Mouse (Mus musculus) heart, adult 10 weeks (tissue): ENCODE measurements around the gene Zfp408. TPM values are rescaled to one million over a fixed set of nuclear protein-coding genes. Genes with fewer than 3 reads are reported as not detected.

Experiments
- polyA plus RNA-seq: library from polyadenylated mRNA; stranded (reverse); fragments of 350-450 nt; fragmentation: Illumina TruSeq; extraction: RNeasy Lipid Tissue Mini Kit (QIAGEN cat#74804); gene quantifications from one replicate; pipeline ENCODE4 v1.2.3, GENCODE M21; 2014; ENCODE audit warnings: low read depth, low replicate concordance

Gene Zfp408
- 4.2 TPM for polyA plus RNA-seq

GRCm38 (mm10) chr2:91649553-91650359 is at the start of gene Zfp408, which contains the start of gene Arhgap1:
Gene Zfp408, minus strand, starts transcription at chr2:91649791.
Gene Arhgap1, plus strand, starts transcription at chr2:91649860.

GRCm38 (mm10) chr2:91636229-91636628 is 13.4 kb downstream of the Zfp408 start, which contains the start of gene F2:
Gene F2, minus strand, starts transcription at chr2:91636414.

Other genes starting within 250 kb of the Zfp408 start
- gene 1110051M20Rik, start 205.1 kb downstream of the Zfp408 start, polyA plus RNA-seq = 11.0 TPM
- gene Lrp4, start 192.3 kb downstream of the Zfp408 start, polyA plus RNA-seq = 5.1 TPM
- 23.9 TPM for gene Ckap5, start 123.0 kb downstream of the Zfp408 start, polyA plus RNA-seq
- 0.52 TPM for gene F2, start 13.4 kb downstream of the Zfp408 start, polyA plus RNA-seq
- gene Arhgap1, start 69 bp upstream of the Zfp408 start, polyA plus RNA-seq = 28.1 TPM
- 54.0 TPM for gene Atg13, start 60.8 kb upstream of the Zfp408 start, polyA plus RNA-seq
- gene Harbi1, start 61.1 kb upstream of the Zfp408 start, polyA plus RNA-seq = 9.1 TPM
- 13.8 TPM for gene Ambra1, start 80.3 kb upstream of the Zfp408 start, polyA plus RNA-seq